Comparison of ENCODE assay signal across 16 mouse cellular contexts in genomic region chr7:135237152-135237551, GRCm38 (mm10). TPM values are rescaled to one million over a fixed set of nuclear protein-coding genes. Genes with fewer than 3 reads are reported as not detected.
DNase-seq lines count a peak whose midpoint lies in the region; ATAC-seq and TF ChIP-seq lines count a peak whose summit lies in the region.
"Had no signal": no experiment of that assay in that cellular context is flagged by ENCODE, and none has a peak within 500 bp of the region (broad histone marks: within the 10 kb centered on the region; RNA-seq: fewer than 3 reads in every experiment).

No protein-coding gene starts in this region.

- H3K9ac ChIP-seq in lung, embryonic 16.5 days (ENCODE audit: low read length): no peak overlapping the region
- no peak overlapping the region for H3K9ac ChIP-seq in stomach, embryonic 14.5 days (replicated peaks; ENCODE audit: low read depth, low read length)

- peak; percentile 14 for DNase-seq in gastrocnemius, postnatal 14 days
- no peak for DNase-seq in gastrocnemius, postnatal 10 days
- no peak for DNase-seq in lung, adult 2 months
- peak; percentile 16 for DNase-seq in hindlimb bud, embryonic 11.5 days (ENCODE audit: extremely low spot score, low read depth, low spot score)
- DNase-seq in c-Kit-positive CD71-positive TER-119-positive erythroid progenitor cells, embryonic 14.5 days (ENCODE audit: low spot score): no peak
- no peak for DNase-seq in right cerebral cortex, postnatal 25 days

- peak; percentile 90 for ATAC-seq in lung, embryonic 16.5 days (ENCODE audit: low read depth)
- ATAC-seq in stomach, embryonic 14.5 days (ENCODE audit: insufficient number of reproducible peaks, insufficient read depth, low FRiP score, low read depth): peak; percentile 65; the same call in 1 of the 2 replicates
- ATAC-seq: forebrain, embryonic 16.5 days had no signal

- H3K27me3 ChIP-seq in lung, embryonic 16.5 days (ENCODE audit: control insufficient read depth, insufficient read depth, low read depth, low read length): no peaks in the 10 kb centered on the region
- 0 out of 2 replicates have a peak, but pooled peaks cover 5% of the 10 kb centered on the region for H3K27me3 ChIP-seq in stomach, embryonic 14.5 days (ENCODE audit: control insufficient read depth, insufficient read depth, low read length)

- H3K4me2 ChIP-seq in lung, embryonic 16.5 days (ENCODE audit: low read depth, low read length): no peak overlapping the region
- H3K4me2 ChIP-seq in stomach, embryonic 14.5 days (replicated peaks; ENCODE audit: low read depth, low read length): no peak overlapping the region

- no peak overlapping the region for H3K4me3 ChIP-seq in lung, embryonic 16.5 days (ENCODE audit: low read length)
- H3K4me3 ChIP-seq in lung, adult 2 months (replicated peaks; ENCODE audit: extremely low read depth, low read depth, low read length): no peak overlapping the region
- no peak overlapping the region for H3K4me3 ChIP-seq in stomach, embryonic 14.5 days (ENCODE audit: low read depth, low read length)
- H3K4me3 ChIP-seq: left cerebral cortex, adult 2 months; myocyte had no signal

- H3K4me1 ChIP-seq in lung, embryonic 16.5 days (replicated peaks; ENCODE audit: control insufficient read depth, insufficient read depth, low read length): peaks cover 6% of the 10 kb centered on the region; the same call in 1 of the 2 replicates
- H3K4me1 ChIP-seq in lung, adult 2 months (ENCODE audit: control insufficient read depth, insufficient read depth, low read length): no peaks in the 10 kb centered on the region
- peaks cover 13% of the 10 kb centered on the region; the same call in 1 of the 2 replicates for H3K4me1 ChIP-seq in stomach, embryonic 14.5 days (ENCODE audit: control insufficient read depth, insufficient read depth, low read length)

- H3K27ac ChIP-seq in lung, embryonic 16.5 days (ENCODE audit: low read length): no peak overlapping the region
- H3K27ac ChIP-seq in stomach, embryonic 14.5 days (ENCODE audit: low read length): no peak overlapping the region
- H3K27ac ChIP-seq: left cerebral cortex, adult 2 months; macrophage had no signal

- WGBS in lung, embryonic 16.5 days: 42% methylated on average over 3 of the region's 3 CpGs
- 56% methylated on average over 3 of the region's 3 CpGs for WGBS in lung, adult 2 months
- WGBS in stomach, embryonic 14.5 days: 23% methylated on average over 3 of the region's 3 CpGs

- TF ChIP-seq POLR2A in lung, adult 2 months (IDR thresholded peaks at IDR 0.05; ENCODE audit: borderline replicate concordance, extremely low read depth, low read depth, low read length): no peak

- H3K36me3 ChIP-seq in lung, embryonic 16.5 days (ENCODE audit: control insufficient read depth, insufficient read depth, low read length): no peaks in the 10 kb centered on the region
- H3K36me3 ChIP-seq in stomach, embryonic 14.5 days (ENCODE audit: control insufficient read depth, insufficient read depth, low read length): no peaks in the 10 kb centered on the region
- H3K36me3 ChIP-seq: G1E had no signal

- intact Hi-C loops in gastrocnemius, postnatal 14 days (cut with DNase I; ENCODE audit: low total_unique reads): no loop called here

- no peak for TF ChIP-seq CTCF in lung, adult 2 months (IDR thresholded peaks at IDR 0.05; ENCODE audit: insufficient read depth, low read length)

- no peaks in the 10 kb centered on the region for H3K9me3 ChIP-seq in lung, embryonic 16.5 days (ENCODE audit: control insufficient read depth, low read length)
- no peaks in the 10 kb centered on the region for H3K9me3 ChIP-seq in stomach, embryonic 14.5 days (ENCODE audit: control insufficient read depth, low read depth, low read length)

RNA-seq across cellular contexts. Expression of gene Nps, which starts 21.4 kb away (rescaled TPM):
- under 1 TPM in 1 of 2 experiments, not detected in 1; 0.27 TPM for total RNA-seq in gastrocnemius, postnatal 14 days (2021)
- not detected for total RNA-seq in gastrocnemius, postnatal 10 days (2021)
- not detected in 2 replicates for polyA plus RNA-seq in lung, embryonic 16.5 days (2015; fragmentation: Nextera tagmentation; extraction: Ambion mirVana)
- polyA plus RNA-seq in lung, adult 2 months (2012; rRNA removed): not detected in 2 replicates
- 0.22 TPM in 1 of 2 replicates, not detected in the other for polyA plus RNA-seq in stomach, embryonic 14.5 days (2014; fragmentation: Nextera tagmentation; extraction: Ambion mirVana)
- total RNA-seq: heart, postnatal 14 days; left cerebral cortex, adult 2 months had no signal
- polyA plus RNA-seq: cortical plate, adult 2 months; G1E; gonadal fat pad, adult 2 months; macrophage had no signal

Comparison
In these comparisons a context has a peak if more than half of its experiments do, and no peak if none do; other contexts are left out.
1. DNase-seq: peak in gastrocnemius, postnatal 14 days (single experiment) and hindlimb bud, embryonic 11.5 days (single experiment); none in gastrocnemius, postnatal 10 days (single experiment), lung, adult 2 months (single experiment), c-Kit-positive CD71-positive TER-119-positive erythroid progenitor cells, embryonic 14.5 days (single experiment) and right cerebral cortex, postnatal 25 days (single experiment).